Mouse (Mus musculus) kidney, adult 2 months (tissue): ENCODE data around the gene Rpp14.

Source experiments
- CTCF ChIP-seq: fragments of 200-500 bp; conservative IDR thresholded peaks from 2 replicates; pipeline ENCODE4 v1.5.1; 2011; ENCODE audit warnings: low read depth, mild to moderate bottlenecking, control low read depth, low read length, moderate library complexity, mixed read lengths; ENCODE audit not compliant: insufficient read depth, insufficient read length
- POLR2A ChIP-seq: fragments of 200-500 bp; IDR thresholded peaks from one replicate; pipeline ENCODE4 v1.6.1; 2011; ENCODE audit warnings: low read depth, low read length, control low read depth

GRCm38 (mm10) chr14:8062076-8062475 lies 18.1 kb upstream of the Rpp14 start:
- TF ChIP-seq POLR2A (no peak), CTCF (no peak)
